Mouse (Mus musculus): ENCODE measurements around the gene Gm11239.
"Not testable (repeated sequence)": the region's sequence is repeated elsewhere in the genome, so short reads cannot be mapped to it uniquely, and the experiment has no call there.

Gm11239 gene

DNA sequence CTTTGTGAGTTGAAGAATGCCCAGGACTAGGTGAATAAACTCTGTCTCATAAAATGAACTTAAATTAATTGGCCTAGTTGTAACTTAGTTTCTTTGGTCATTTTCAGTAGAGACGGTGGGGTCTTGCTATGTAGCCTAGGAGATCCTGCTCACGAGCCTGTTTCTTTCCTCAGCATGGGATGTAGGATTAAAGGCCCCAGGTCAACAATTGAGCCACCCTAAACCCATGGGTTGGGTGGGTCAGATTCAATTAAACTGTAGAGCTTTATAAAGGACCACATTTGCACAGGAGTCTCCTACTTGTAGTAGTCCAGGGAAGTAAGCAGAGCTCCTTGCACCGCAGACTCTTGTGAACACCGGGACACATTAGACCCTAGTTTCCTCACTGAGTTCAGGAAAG lies at the start of gene Gm11239:
TSS of gene Gm11239 (plus strand) at position 301 of the 400 bp plus-strand sequence.
- DNase-seq, result not testable (repeated sequence)

DNA sequence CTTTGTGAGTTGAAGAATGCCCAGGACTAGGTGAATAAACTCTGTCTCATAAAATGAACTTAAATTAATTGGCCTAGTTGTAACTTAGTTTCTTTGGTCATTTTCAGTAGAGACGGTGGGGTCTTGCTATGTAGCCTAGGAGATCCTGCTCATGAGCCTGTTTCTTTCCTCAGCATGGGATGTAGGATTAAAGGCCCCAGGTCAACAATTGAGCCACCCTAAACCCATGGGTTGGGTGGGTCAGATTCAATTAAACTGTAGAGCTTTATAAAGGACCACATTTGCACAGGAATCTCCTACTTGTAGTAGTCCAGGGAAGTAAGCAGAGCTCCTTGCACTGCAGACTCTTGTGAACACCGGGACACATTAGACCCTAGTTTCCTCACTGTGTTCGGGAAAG lies 45.5 kb upstream of the Gm11239 start, which contains the start of gene Gm11237:
TSS of gene Gm11237 (plus strand) at position 301 of the 400 bp plus-strand sequence.
- DNase-seq, result not testable (repeated sequence)

DNA sequence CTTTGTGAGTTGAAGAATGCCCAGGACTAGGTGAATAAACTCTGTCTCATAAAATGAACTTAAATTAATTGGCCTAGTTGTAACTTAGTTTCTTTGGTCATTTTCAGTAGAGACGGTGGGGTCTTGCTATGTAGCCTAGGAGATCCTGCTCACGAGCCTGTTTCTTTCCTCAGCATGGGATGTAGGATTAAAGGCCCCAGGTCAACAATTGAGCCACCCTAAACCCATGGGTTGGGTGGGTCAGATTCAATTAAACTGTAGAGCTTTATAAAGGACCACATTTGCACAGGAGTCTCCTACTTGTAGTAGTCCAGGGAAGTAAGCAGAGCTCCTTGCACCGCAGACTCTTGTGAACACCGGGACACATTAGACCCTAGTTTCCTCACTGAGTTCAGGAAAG lies 30.3 kb upstream of the Gm11239 start, which contains the start of gene Gm11236:
TSS of gene Gm11236 (plus strand) at position 301 of the 400 bp plus-strand sequence.
- not testable (repeated sequence) for DNase-seq

DNA sequence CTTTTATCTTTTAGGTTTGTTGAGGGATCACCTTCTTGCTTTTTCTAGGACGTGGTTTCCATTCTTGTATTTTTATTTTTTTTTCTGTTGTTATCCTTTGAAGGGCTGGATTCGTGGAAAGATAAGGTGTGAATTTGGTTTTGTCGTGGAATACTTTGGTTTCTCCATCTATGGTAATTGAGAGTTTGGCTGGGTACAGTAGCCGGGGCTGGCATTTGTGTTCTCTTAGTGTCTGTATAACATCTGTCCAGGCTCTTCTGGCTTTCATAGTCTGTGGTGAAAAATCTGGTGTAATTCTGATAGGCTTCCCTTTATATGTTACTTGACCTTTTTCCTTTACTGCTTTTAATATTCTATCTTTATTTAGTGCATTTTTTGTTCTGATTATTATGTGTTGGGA lies 6.3 kb upstream of the Gm11239 start:
- DNase-seq, result peak in 1 of 2 experiments; percentile 0

DNA sequence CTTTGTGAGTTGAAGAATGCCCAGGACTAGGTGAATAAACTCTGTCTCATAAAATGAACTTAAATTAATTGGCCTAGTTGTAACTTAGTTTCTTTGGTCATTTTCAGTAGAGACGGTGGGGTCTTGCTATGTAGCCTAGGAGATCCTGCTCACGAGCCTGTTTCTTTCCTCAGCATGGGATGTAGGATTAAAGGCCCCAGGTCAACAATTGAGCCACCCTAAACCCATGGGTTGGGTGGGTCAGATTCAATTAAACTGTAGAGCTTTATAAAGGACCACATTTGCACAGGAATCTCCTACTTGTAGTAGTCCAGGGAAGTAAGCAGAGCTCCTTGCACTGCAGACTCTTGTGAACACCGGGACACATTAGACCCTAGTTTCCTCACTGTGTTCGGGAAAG lies 15.1 kb downstream of the Gm11239 start, which contains the start of gene Gm428:
TSS of gene Gm428 (plus strand) at position 301 of the 400 bp plus-strand sequence.
- not testable (repeated sequence) for DNase-seq

DNA sequence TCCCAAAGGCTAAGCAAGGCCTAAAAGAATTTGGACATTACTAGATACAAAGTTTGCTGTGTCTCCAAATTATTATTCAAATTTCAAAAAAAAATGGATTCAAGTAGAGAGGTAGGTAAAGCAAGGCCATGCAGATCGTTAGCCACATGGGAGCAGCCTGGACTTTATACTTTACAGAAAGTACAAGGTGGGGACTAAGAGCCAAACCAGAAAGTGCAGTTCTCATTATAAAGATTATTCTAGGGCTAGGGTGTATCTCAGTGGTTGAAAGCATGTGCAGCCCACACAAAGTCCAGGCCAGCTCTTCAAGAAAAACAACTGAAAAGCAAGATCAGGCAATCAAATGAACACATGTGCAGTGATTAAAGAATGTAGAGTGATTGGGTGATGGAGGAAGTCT lies 50.6 kb downstream of the Gm11239 start:
- no peak for DNase-seq

DNA sequence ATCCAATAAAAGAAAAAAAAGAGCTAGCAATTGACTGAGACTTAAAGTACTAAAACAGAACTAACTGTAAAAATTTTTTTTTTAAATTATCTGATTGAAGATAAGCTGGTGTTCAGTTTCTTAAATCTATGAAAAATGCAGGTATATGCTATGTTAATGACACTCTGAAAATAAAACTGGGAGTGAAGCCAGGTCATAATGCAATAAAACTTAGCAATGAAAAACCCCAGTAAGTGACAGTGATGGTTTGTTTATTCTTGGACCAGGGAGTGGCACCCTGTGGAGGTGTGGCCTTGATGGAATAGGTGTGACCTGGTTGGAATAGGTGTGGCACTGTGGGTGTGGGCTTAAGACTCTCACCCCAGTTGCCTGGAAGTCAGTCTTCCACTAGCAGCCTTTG lies 51.7 kb downstream of the Gm11239 start:
- no peak for DNase-seq

All from kidney, postnatal 4 days (tissue).